Mouse (Mus musculus) splenic B cell, adult 2 months (primary cell): Measurements from ENCODE around the gene Cnppd1.

ENCODE experiments used
- DNase-seq: peaks from one replicate; pipeline ENCODE4 v3.0.0-alpha.2; 2011; ENCODE audit warnings: low read depth, low spot score
- H3K27me3 ChIP-seq: 2 replicates; pipeline ENCODE4 v1.6.1; 2012; ENCODE audit warnings: mild to moderate bottlenecking, low read length, moderate library complexity, mixed read lengths; ENCODE audit not compliant: control insufficient read depth, poor library complexity, insufficient read depth, severe bottlenecking
- H3K36me3 ChIP-seq: 2 replicates; pipeline ENCODE4 v1.6.1; 2012; ENCODE audit warnings: mild to moderate bottlenecking, low read length, moderate library complexity, mixed read lengths; ENCODE audit not compliant: control insufficient read depth, poor library complexity, insufficient read depth, severe bottlenecking

Cnppd1 gene

DNA sequence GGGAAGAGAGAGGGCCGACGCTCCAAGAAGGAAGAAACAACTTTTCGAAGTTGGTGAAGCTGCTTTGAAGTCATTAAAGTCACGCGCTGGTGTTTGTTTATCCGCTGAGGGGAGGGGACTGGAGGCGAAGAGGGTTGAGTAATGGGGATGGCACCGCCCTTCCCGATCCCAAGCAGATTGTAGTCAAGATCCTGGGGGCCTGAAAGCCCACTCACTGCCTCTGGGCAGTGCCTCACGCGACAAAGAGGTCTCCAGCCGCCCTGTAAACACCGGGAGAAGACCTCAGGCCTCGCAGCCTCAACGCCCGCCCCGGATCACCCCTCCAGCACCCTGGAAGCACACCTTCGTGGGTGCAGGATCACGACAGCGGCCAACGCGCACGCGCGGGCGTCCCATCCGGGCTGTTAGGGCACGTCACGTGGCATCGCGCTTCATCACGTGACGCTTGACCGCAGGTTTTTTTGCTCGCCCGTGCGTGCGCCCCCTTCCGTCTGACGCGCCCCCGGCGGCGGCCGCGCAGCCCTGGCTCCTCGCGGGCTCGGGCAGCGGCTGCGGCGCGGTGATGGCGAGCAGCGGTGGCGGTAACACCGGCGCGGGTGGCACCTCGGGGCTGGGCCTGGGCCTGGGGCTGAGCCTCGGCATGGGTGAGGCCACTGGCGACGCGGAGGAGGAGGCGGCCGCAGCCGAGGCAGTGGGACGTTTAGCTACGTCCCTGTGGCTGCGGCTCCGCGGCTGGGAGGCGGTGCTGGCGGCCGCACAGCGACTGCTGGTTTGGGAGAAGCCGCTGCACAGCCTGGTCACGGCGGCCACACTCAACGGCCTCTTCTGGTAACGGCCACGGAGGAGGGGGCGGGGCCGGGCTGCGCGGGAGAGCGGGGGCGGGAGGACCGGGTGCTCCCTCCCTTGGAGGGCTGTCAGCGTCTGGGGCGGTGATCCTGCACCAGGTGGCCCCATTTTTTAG is at the start of gene Cnppd1, which contains the start of gene Retreg2:
Gene Cnppd1, minus strand, starts transcription at position 411 of the 961 bp plus-strand sequence.
Gene Retreg2, plus strand, starts transcription at position 478 of the 961 bp plus-strand sequence.
- no peaks in the 10 kb centered on the region for H3K27me3 ChIP-seq
- peak; percentile 98 for DNase-seq
- H3K36me3 ChIP-seq: peaks cover 14% of the 10 kb centered on the region

DNA sequence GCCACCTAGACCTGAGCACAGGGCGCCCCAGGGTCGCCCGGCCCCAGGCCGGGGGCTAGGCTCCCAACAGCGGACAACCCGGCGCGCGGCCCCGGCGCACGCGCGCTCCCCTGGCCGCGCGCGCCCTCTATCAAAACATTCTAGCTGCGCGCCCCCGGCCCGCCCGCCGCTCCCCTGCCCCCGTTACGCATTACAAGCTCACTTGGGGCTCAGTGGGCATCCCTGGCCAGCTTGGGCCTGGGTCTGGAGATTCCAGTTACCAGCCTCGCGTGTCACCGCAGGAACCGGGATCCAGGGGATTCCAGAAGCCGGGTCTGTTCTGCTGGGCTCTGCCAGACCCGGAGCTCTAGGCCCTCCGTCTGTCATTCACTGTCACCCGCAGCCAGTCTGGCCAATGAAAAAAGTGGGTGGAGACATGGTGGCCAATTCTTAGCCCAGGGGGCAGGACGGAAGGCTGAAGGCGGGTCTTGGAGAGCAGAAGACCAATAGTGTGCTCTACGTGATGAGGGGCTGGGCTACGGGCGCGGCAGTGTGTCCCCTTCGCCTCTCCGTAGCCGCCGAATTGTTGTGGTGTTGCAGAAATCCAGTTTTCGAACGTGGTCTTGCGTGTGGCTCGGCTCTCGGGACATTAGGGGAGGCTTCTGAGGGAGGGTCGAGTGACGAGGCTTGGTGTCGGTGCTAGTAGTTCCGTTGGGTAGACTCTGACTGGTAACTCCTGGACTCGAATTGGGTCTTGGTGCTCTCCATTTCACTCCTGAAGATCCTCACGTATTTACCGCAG is 49.3 kb upstream of the Cnppd1 start, which contains the start of the genes Ankzf1 and Atg9a:
Gene Ankzf1, plus strand, starts transcription at position 530 of the 781 bp plus-strand sequence.
Gene Atg9a, minus strand, starts transcription at position 575 of the 781 bp plus-strand sequence.
- Histone ChIP-seq H3K36me3 (peaks cover 2% of the 10 kb centered on the region), H3K27me3 (no peaks in the 10 kb centered on the region)
- peak; percentile 97 for DNase-seq

DNA sequence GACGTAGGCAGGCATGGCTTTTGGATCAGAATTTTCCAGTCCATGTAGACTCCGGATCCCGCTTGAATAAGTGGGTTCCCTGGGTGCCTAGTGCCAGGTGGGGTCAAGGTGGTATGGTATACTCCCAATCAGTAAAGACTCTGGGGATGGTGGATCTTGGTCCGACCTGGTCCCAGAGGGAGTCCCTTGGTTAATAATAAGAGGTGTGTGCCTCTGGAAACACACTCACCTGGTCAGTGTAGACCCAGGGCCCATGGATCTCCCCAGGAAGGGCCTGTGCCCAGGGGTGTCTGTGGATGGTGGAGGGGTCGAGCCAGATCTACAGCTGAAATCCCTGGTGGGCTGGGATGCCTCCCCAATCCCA is 48.7 kb upstream of the Cnppd1 start:
- Histone ChIP-seq H3K27me3 (no peaks in the 10 kb centered on the region), H3K36me3 (peaks cover 2% of the 10 kb centered on the region)
- DNase-seq: no peak

DNA sequence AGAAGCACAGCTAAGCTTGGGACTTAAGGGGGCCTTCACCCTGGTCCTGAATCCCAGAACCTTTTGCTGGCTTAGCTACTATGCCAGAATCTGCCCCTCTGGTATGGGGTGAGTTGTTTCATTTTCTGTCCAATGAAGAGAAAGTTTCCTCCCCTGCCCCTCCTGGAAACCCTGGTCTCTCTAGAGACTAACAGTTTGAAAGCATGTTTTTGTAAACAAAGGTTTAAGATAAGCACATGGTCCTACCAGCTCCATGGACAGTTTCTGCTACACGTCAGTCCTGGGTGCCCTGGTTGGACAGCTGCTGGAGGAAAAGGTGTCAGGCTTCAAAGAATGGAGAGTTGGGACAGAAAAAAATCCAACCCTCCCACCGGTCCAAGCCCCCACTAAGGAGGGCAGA is 48.1 kb upstream of the Cnppd1 start:
- Histone ChIP-seq H3K27me3 (no peaks in the 10 kb centered on the region), H3K36me3 (peaks cover 2% of the 10 kb centered on the region)
- no peak for DNase-seq

DNA sequence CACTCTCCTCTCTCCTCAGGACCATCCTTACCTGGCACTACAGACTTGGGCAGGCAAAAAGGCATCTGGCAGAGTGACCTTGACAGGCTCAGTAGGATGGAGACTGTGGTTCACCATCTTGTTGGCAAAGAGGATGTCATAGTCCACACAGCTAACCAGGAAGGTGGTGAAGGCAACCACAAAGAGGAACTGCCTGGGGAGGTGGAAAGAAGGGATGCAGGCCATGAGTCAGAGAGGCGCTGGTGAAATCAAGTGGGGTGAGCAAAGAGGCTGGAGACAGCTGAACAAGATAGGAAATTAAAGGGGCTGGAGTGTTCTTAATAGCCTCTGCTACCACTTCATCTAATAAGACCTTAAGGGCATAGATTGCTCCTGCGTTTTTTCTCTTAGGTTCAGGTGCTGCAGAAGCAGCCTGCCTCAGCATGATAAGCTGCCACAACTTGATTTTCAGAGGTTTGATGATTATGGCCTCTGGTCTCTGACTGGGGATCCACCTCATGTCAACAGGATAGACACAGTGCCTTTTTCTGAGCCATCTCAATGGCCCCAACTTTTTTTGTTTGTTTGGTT is 45.5 kb upstream of the Cnppd1 start:
- DNase-seq: no peak
- H3K27me3 ChIP-seq: no peaks in the 10 kb centered on the region

DNA sequence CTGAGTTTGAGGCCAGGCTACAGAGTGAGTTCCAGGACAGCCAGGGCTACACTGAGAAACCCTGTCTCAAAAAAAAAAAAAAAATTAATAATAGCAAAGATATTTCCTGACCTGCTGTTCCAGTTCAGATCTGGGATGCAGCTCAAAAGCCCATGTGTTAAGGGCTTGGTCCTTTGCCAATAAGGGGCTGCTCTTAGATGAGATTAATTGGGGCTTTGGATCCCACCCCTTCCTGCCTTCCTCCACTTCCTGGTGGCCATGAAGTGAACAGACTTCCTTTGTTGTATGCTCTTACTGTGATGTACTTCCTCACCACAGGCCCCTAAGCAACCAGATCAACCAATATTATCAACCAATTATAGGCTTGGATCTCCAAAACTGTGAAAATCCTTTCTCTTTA is 44.6 kb upstream of the Cnppd1 start:
- DNase-seq: no peak
- no peaks in the 10 kb centered on the region for H3K27me3 ChIP-seq
- H3K36me3 ChIP-seq: peaks cover 2% of the 10 kb centered on the region

More for the DNA sequence above, 45.5 kb upstream of the Cnppd1 start:
- peaks cover 2% of the 10 kb centered on the region for H3K36me3 ChIP-seq

DNA sequence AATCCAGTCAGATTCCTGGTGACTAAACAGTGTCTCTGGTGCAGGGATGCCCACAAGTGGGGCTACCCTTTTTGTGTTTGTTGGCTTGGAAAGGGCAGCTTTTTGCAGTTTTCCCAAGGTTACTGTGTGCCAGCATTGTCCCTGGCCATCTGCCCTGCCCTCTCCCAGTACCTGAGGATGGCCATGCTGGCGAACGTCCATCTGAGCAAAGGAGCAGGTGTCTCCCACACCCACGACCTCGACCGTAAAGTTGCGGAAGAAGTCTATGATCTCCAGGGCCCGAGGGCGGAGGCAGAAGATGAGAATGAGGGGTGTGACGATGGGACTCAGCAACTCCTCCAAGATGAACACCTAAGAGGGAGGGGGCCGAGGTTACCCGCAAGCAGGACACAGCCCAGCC is 43.0 kb upstream of the Cnppd1 start:
- H3K27me3 ChIP-seq: no peaks in the 10 kb centered on the region
- no peak for DNase-seq
- H3K36me3 ChIP-seq: peaks cover 2% of the 10 kb centered on the region

DNA sequence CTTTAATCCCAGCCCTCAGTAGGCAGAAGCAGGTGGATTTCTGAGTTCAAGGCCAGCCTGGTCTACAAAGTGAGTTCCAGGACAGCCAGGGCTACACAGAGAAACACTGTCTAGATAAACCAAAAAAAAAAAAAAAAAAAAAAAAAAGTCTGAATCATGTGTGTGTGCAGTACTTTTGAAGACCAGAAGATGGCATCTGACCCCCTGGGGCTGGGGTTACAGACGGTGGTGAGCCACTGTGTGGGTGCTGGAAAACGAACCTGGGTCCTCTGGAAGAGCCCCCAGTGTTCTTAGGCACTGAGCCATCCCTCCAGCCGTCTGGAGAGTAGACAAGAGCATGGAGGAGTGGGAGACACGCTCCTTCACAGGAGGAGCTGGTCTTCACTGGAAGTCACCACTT is 39.6 kb upstream of the Cnppd1 start:
- Histone ChIP-seq H3K36me3 (no peaks in the 10 kb centered on the region; the same call in none of the 2 replicates), H3K27me3 (no peaks in the 10 kb centered on the region)
- DNase-seq: no peak

DNA sequence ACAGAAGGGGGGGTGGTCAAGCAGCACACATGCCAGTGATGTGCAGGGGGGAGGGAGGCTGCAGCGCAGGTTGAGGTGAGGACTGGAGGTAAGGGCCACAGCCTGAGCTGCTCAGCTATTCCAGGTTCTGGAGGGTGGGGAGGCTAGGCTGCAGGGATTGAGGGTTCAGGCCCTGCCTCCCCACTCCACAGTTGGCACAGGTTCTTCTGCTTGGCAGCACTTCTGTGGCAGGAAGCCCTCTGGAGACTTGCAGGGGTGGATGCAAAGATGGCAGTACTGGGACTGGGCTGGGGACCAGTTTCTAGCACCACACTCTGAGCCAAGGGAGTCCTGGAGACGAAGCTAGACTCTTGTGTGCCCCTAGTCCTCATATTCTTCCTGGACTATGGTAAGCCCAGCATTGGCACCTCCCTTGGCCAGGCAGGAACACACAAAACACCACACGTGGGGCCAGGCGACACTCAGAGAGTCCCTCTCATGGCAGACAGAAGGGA is 38.9 kb upstream of the Cnppd1 start:
- no peak for DNase-seq
- H3K27me3 ChIP-seq: no peaks in the 10 kb centered on the region

DNA sequence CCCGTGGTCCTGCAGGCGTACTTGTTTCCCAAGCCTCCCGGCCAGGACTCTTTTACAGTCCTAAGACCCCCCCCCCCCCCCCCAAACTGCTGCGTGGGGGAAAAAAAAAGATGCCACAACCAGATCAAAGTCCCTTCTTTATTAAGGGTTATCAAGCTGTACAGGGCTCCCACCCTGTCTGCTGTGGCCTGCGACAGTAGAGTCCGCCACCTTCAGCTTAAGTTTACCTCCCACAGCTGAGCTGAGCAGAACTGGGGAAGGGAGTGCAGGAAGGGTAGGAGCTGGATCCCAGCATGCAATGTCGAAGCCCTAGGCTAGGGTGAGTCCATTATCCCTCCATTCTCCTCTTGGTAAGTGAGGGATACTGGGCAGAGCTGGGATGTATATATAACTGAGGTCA is 38.2 kb upstream of the Cnppd1 start:
- Histone ChIP-seq H3K27me3 (no peaks in the 10 kb centered on the region), H3K36me3 (no peaks in the 10 kb centered on the region; the same call in none of the 2 replicates)
- DNase-seq: no peak

More for the DNA sequence above, 38.9 kb upstream of the Cnppd1 start:
- H3K36me3 ChIP-seq: no peaks in the 10 kb centered on the region; the same call in none of the 2 replicates

DNA sequence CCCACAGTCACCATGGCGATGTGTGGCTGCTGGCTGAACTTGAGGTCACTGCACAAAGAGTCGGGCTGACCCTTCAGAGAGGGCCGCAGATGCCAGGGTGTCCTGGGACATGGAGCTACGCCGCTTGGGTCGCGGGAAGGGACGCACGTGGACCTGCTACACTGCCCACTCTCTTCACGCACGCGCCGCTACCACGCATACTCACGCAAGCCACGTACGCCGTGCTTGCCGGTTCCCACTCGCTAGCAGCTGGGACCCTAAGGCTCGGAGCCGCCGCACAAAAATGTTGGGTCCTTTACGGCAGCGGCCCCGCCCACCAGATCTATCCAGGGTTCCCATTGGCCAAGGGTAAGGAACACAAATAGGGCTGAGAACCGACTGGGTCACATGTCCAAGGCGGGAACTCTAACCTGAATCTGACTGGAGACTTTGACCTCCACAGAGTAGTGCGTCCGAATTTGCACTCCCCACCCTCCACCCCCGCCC is 37.6 kb upstream of the Cnppd1 start, which contains the start of gene Abcb6:
Gene Abcb6, minus strand, starts transcription at position 288 of the 486 bp plus-strand sequence.
- no peaks in the 10 kb centered on the region for H3K27me3 ChIP-seq
- H3K36me3 ChIP-seq: no peaks in the 10 kb centered on the region; the same call in none of the 2 replicates
- DNase-seq: peak; percentile 85

DNA sequence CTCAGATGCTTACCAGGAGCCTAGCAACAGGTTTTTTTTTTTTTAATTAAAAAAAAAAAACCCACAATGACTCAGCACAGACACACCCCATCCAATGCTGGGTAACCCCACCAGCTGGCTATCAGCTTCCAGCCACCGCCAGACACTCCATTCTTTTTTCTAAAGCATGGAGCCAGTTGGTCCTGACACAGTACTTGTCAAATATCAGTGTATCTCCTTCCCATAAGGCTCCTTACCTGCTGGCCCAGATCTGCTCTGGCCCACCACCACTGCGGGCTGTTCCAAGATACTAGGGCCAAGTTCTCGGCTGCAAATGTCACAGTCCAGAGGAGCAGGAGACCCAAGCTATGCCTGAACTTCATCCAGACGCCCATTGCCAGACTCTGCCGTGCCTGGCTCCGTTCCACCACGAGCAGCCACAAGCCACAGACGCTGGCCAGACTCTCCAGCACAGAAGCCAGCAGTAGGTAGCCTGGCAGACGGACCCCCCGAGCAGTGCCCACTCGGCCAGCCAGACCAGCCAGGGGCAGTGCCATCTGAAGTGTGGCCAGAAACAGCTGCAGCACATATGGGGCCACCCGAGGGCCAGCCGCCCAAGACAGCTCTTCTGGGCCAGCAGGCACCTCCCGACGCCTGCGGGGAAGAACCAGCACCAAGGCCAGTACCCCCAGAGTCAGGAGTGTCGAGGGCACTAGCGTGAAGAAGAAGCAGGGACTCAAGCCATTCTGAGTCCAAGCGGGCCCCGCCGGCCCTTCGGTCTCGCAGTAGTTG is 37.0 kb upstream of the Cnppd1 start:
- Histone ChIP-seq H3K36me3 (no peaks in the 10 kb centered on the region; the same call in none of the 2 replicates), H3K27me3 (no peaks in the 10 kb centered on the region)
- no peak for DNase-seq

DNA sequence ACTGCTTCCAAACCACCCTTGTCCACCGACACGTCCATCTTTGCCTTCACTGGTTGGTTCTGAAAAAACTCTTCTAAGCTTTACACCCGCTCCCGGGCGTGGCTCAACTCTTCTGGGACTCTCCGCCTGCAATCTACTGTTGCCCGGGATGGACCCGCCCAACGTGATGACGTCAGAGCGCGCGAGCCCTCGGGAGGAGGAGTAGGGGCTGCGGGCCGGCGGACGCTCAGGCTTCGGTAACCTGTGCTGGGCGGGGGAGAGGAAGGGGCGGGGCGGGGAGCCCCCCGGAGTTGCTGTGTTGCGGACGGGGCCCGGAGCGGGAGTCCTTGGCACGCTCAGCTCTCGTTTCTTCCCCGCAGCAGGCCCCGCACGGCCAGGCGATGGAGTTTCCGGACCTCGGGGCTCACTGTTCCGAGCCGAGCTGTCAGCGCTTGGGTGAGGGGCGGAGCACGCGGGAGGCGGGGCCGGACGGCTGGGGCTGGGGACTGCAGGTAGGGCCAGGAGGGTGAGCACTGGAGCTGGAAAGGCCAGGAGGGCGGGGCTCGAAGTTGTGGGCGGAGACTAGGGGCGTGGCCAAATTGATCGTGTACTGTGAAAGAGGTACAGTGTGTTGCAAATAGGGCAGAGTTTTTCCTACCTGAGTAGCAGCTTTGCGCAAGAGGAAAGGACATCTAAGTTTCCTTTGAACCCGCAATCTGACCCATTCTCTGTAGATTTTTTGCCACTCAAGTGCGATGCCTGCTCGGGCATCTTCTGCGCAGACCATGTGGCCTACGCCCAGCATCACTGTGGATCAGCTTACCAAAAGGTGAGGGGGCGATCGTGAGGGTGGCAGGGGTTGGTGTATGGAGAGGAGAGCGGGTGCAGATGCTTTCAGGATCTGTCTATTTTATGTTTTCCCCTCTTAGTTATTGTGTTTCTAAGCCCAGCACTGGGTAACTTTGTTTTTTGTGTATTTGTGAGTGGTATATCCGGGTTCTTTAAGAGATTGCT is 26.3 kb upstream of the Cnppd1 start, which contains the start of gene Zfand2b:
Gene Zfand2b, plus strand, starts transcription at position 175 of the 993 bp plus-strand sequence.
- Histone ChIP-seq H3K27me3 (no peaks in the 10 kb centered on the region), H3K36me3 (peaks cover 8% of the 10 kb centered on the region)
- peak; percentile 97 for DNase-seq
